Mouse (Mus musculus): ENCODE measurements around the gene Rflnb. TPM values are rescaled to one million over a fixed set of nuclear protein-coding genes. Genes with fewer than 3 reads are reported as not detected.

The Rflnb gene
- polyA plus RNA-seq, 1 experiment: 1.0 TPM

DNA sequence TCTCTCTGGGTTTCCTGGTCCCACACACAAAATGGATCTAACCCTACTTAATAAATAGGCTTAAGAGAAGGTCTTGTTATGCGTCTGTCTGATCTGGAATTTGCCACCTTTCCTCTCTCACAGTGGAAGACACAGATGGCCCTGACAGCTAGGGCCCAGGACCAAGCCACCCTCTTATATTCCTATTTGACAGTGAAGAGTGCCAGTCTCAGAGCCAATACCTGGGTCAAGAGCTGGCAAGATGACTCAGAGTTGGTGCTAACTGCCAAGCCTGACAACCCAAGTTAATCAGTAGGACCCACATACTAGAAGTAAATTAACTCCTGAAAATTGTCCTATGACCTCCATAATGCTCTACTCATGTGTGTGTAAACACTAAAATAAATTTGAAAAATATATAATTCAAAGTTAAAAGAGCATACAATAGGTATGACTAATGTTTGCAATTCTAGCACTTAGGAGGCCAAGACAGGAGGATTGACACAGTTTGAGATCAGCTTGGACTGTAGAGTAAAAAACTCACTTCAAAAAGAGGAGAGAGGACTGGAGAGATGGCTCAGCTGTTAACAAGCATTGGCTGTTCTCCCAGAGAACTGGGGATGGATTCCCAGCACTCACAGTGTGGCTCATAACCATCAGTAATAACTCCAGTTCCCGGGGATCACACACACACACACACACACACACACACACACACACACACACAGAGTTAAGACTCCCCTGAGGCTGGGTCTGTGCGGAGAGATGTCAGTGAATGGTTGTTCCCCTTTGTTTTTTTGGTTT lies 11.9 kb upstream of the Rflnb start:
- Histone ChIP-seq H3K4me3 (replicated peaks) (no peak overlapping the region), H3K27me3 (replicated peaks) (peaks cover 36% of the 10 kb centered on the region), H3K36me3 (replicated peaks; ENCODE audit: low read length) (peaks cover 4% of the 10 kb centered on the region), H3K4me1 (0 out of 2 replicates have a peak, but pooled peaks cover 3% of the 10 kb centered on the region), H3K9me3 (peaks cover 10% of the 10 kb centered on the region)
- TF ChIP-seq GATA1 (IDR thresholded peaks at IDR 0.05; ENCODE audit: borderline replicate concordance, low read length) (no peak), FLI1 (IDR thresholded peaks at IDR 0.05; ENCODE audit: low read length) (no peak)

- Histone ChIP-seq H3K27me3 (replicated peaks) (peaks cover 45% of the 10 kb centered on the region), H3K4me1 (0 out of 2 replicates have a peak, but pooled peaks cover 3% of the 10 kb centered on the region), H3K4me3 (replicated peaks) (no peak overlapping the region), H3K36me3 (replicated peaks; ENCODE audit: low read length) (no peaks in the 10 kb centered on the region), H3K9me3 (peaks cover 10% of the 10 kb centered on the region)
- TF ChIP-seq GATA1 (IDR thresholded peaks at IDR 0.05; ENCODE audit: borderline replicate concordance, low read length) (no peak), FLI1 (IDR thresholded peaks at IDR 0.05; ENCODE audit: low read length) (no peak)
Observed at GRCm38 (mm10) chr11:76037581-76038294, 10.2 kb upstream of the Rflnb start.

- no peaks in the 10 kb centered on the region for H3K36me3 ChIP-seq (replicated peaks; ENCODE audit: low read length)
Observed at GRCm38 (mm10) chr11:76035182-76035581, 7.6 kb upstream of the Rflnb start.

DNA sequence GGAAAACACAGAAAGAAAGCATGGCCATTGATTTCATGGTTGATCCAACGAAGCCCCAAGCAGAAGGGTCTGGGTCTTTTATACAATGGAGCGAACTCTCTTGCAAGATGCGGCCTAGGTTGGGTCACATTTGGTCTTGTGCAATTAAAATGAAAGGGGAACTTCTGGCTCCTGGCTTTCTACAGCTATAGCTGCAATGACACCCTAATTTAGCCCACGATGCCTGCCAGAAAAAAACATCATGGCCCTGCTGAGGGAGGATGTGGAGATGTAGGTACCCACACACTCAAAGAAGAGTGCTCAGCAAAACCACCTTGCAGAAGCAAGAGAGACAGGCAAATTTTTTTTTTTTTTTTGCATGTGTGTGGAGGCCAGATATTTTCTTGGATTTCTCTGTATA lies 6.3 kb upstream of the Rflnb start:
- Histone ChIP-seq H3K4me3 (replicated peaks) (no peak overlapping the region), H3K4me1 (peaks cover 4% of the 10 kb centered on the region; the same call in 1 of the 2 replicates), H3K27me3 (replicated peaks) (peaks cover 64% of the 10 kb centered on the region), H3K9me3 (peaks cover 10% of the 10 kb centered on the region), H3K36me3 (replicated peaks; ENCODE audit: low read length) (no peaks in the 10 kb centered on the region)
- TF ChIP-seq GATA1 (IDR thresholded peaks at IDR 0.05; ENCODE audit: borderline replicate concordance, low read length) (no peak), FLI1 (IDR thresholded peaks at IDR 0.05; ENCODE audit: low read length) (no peak)

More at GRCm38 (mm10) chr11:76035182-76035581, 7.6 kb upstream of the Rflnb start:
- Histone ChIP-seq H3K4me1 (peaks cover 2% of the 10 kb centered on the region; the same call in 1 of the 2 replicates), H3K4me3 (replicated peaks) (no peak overlapping the region), H3K9me3 (peaks cover 10% of the 10 kb centered on the region), H3K27me3 (replicated peaks) (peaks cover 57% of the 10 kb centered on the region)
- no peak for TF ChIP-seq FLI1 (IDR thresholded peaks at IDR 0.05; ENCODE audit: low read length)
- no peak for TF ChIP-seq GATA1 (IDR thresholded peaks at IDR 0.05; ENCODE audit: borderline replicate concordance, low read length)

- TF ChIP-seq FLI1 (IDR thresholded peaks at IDR 0.05; ENCODE audit: low read length): no peak
- no peak for TF ChIP-seq GATA1 (IDR thresholded peaks at IDR 0.05; ENCODE audit: borderline replicate concordance, low read length)
Observed at GRCm38 (mm10) chr11:76033359-76033758, 5.8 kb upstream of the Rflnb start.

DNA sequence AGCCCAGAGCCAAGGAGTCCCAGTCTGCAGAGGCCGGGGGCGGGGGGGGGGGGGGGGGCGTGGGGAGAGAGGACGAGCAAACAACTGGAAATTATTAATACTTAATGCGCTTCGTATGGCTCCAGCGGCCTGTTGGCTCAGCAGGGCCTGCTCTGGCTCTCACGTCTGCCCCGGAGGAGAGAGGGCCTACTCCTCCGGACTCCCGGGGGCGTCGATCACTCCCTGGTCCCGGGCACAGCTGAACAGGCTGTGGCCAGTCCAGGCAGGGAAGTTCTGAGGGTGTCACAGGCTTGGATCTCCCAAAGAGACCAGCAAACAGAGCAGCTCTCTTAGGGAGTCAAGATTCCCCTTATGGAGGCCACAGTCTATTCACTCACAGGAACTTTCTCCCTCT lies 487 bp upstream of the Rflnb start:
- Histone ChIP-seq H3K27me3 (replicated peaks) (peaks cover 83% of the 10 kb centered on the region), H3K4me3 (replicated peaks) (peak overlapping the region; percentile 93), H3K36me3 (replicated peaks; ENCODE audit: low read length) (no peaks in the 10 kb centered on the region), H3K4me1 (peaks cover 33% of the 10 kb centered on the region), H3K9me3 (no peaks in the 10 kb centered on the region)
- TF ChIP-seq GATA1 (IDR thresholded peaks at IDR 0.05; ENCODE audit: borderline replicate concordance, low read length): no peak

More at GRCm38 (mm10) chr11:76033359-76033758, 5.8 kb upstream of the Rflnb start:
- peaks cover 4% of the 10 kb centered on the region; the same call in 1 of the 2 replicates for H3K4me1 ChIP-seq
- no peaks in the 10 kb centered on the region for H3K36me3 ChIP-seq (replicated peaks; ENCODE audit: low read length)
- no peak overlapping the region for H3K4me3 ChIP-seq (replicated peaks)
- H3K27me3 ChIP-seq (replicated peaks): peaks cover 62% of the 10 kb centered on the region
- peaks cover 10% of the 10 kb centered on the region for H3K9me3 ChIP-seq

GRCm38 (mm10) chr11:76026527-76027138 lies 949 bp downstream of the Rflnb start:
- TF ChIP-seq GATA1 (IDR thresholded peaks at IDR 0.05; ENCODE audit: borderline replicate concordance, low read length) (no peak), FLI1 (IDR thresholded peaks at IDR 0.05; ENCODE audit: low read length) (no peak)
- Histone ChIP-seq H3K36me3 (replicated peaks; ENCODE audit: low read length) (no peaks in the 10 kb centered on the region), H3K9me3 (no peaks in the 10 kb centered on the region), H3K4me3 (replicated peaks) (peak overlapping the region; percentile 93), H3K27me3 (replicated peaks) (peaks cover 86% of the 10 kb centered on the region), H3K4me1 (peaks cover 33% of the 10 kb centered on the region)

DNA sequence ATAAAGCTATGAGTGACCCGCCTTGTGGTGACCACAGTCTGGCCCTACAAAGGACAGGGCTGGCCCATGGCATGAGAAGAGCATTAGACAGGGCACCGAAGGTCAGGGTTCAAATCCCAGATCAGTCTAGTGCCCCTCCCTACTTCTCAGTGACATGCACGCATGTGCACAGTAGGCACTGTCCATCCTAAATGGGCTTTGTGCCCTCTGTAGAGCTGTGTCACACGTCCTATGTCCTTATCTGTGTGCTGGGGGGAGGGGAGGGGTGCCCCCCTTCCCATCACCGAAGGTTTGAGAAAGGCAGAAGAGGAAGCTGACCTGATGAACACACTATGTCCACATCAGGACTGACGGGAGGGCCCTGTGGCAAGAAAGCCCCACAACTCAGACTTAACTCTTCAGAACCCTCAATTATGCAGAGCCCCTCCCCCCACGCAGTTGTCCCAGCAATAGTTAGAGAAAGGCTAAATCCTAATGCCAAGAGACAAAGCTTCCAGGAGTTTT lies 2.5 kb downstream of the Rflnb start:
- H3K36me3 ChIP-seq (replicated peaks; ENCODE audit: low read length): no peaks in the 10 kb centered on the region
- no peak overlapping the region for H3K4me3 ChIP-seq (replicated peaks)
- no peaks in the 10 kb centered on the region for H3K9me3 ChIP-seq
- H3K4me1 ChIP-seq: peaks cover 33% of the 10 kb centered on the region
- TF ChIP-seq FLI1 (IDR thresholded peaks at IDR 0.05; ENCODE audit: low read length) (no peak), GATA1 (IDR thresholded peaks at IDR 0.05; ENCODE audit: borderline replicate concordance, low read length) (no peak)
- H3K27me3 ChIP-seq (replicated peaks): peaks cover 81% of the 10 kb centered on the region

DNA sequence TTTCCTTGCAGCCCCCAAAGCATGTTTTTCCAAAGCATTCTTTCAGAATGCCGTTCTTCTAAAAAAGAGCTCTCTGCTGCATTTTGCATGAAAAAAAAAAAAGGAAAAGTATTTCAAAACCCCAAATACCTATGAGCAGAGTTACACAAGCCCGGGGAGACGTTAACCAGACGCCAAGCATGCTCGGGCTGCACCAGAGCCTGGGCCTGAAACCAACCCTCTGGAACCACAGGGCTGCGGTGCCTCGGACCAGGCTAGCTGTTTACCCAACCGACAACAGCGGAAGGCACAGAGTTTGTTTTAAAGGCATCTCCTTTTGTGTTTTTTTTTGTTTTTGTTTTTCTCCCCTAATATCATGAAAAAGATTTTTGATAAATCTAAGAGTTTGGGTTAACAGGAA lies 6.7 kb downstream of the Rflnb start:
- no peak overlapping the region for H3K4me3 ChIP-seq (replicated peaks)
- no peaks in the 10 kb centered on the region for H3K9me3 ChIP-seq
- TF ChIP-seq GATA1 (IDR thresholded peaks at IDR 0.05; ENCODE audit: borderline replicate concordance, low read length) (no peak), FLI1 (IDR thresholded peaks at IDR 0.05; ENCODE audit: low read length) (no peak)
- no peaks in the 10 kb centered on the region for H3K36me3 ChIP-seq (replicated peaks; ENCODE audit: low read length)
- peaks cover 13% of the 10 kb centered on the region for H3K4me1 ChIP-seq
- H3K27me3 ChIP-seq (replicated peaks): peaks cover 57% of the 10 kb centered on the region

Data from megakaryocyte, embryonic 14.5 days (primary cell).